Mouse (Mus musculus) frontal cortex, postnatal 14 days (tissue): ENCODE data around the gene Cd248.
"Not testable (repeated sequence)": the region's sequence is repeated elsewhere in the genome, so short reads cannot be mapped to it uniquely, and the experiment has no call there.

Experiments
- DNase-seq, 2 experiments: peaks; one replicate each; pipeline ENCODE4 v3.0.0; 2022; ENCODE audit warnings: low spot score in 2 of 2

The Cd248 gene

DNA sequence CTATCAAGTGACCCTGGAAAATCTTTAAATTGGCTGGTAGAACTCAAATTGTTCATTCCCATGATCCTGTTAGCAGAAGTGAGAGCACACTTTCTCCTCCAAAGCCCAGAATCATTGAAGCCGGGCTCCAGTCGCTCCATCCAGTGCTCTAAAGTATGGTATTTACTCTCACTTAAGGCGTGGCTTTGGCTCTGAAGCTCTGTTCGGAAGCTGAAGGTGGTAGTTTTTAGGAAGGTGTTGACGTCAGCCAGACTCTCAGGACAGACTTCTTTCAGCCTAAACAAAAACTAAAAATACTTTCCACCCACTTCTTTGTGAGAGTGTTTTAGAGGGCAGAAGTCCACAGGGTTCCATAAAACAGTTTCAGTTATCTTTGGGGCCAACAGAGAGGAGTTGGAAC, 5.6 kb downstream of the Cd248 start:
- no peak for DNase-seq

DNA sequence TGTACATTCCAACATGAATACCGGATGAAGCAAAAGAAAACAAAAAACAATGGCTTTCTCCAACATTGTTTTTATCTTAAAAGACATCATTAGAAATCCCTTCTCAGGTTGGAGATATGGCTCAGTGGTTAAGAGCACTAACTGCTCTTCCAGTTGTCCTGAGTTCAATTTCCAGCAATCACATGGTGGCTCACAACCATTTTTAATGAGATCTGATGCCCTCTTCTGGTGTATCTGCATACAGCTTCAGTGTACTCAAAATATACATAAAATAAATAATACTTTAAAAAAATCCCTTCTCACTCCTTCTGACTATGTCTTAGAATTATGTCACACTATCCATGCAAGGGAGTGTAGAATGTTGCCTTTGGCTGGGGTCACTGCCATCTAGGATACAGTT, 11.4 kb downstream of the Cd248 start:
- no peak for DNase-seq

DNA sequence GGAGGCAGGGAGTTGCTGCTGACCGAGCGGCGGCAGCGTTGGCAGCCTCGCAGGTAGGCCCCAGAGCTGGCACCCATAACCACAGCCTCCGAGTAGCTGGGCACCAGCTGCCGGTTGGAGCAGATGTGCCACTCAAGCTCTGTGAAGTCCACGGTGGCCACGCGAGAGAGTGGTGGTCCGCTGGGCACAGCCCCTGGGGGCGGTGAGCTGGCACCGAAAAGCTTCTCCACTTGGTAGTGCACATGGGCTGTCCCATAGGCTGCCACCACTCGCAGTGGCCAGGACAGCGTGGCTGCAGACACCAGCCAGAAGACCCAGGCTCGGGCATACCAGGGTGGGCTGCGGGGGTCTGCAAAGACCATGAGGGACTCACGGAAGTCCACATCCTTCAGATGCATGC, 14.1 kb downstream of the Cd248 start:
- DNase-seq, result no peak

DNA sequence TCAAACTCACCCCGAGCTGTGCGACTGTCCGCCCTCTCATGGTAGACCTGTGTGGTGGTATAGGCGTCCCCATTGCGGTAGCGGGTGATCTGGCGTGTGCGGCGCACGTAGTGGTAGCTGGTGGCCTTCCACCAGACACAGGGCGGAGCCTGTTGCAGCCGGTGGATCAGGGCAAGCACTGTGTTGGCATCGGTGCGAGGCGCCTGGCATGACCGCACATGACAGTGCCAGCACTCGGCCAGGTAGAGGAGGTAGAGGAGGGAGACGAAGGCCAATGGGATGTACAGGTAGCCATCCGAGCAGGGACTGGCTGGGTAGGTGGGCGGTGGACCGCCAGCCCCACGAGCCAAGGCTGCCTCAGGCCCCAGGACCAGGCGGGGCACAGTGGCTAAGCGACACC, 14.7 kb downstream of the Cd248 start:
- DNase-seq, result no peak

DNA sequence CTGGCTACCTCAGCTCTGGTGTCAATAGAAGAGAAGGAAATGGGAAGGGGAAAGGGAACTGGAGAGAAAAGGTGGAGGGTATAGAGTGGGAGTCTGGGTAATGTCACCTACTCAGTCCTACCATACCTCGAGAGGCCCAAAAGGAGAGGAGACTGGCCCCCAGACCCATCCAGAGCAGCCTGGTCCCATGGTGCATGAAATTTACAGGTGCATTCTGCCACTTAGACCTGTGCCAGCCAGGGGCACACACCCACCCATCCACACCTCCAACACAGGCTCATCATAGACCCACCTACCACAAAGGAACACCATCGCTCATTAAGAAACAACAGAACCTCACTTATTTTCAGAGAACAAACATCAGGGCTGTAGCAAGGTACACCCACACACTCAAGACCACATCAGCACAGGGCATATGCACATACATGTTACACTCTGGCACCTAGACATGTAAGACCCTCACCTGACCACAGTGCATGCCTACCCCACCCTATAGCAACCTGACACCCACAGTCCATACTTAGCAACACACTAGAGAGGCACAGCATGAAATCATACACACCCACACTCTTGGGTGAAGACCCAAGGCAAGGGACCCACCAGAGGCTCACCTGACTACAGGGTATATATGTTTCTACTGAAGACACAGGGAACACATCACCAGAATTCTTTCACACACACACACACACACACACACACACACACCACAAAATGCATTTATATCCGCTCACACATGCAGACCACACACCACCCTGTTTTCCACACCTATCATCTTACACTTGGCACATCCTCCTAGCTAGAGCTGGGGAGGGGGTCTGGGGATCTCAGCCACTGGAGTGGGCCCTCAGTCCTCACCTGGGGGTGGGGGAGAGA, 16.3 kb downstream of the Cd248 start:
- DNase-seq, result no peak

DNA sequence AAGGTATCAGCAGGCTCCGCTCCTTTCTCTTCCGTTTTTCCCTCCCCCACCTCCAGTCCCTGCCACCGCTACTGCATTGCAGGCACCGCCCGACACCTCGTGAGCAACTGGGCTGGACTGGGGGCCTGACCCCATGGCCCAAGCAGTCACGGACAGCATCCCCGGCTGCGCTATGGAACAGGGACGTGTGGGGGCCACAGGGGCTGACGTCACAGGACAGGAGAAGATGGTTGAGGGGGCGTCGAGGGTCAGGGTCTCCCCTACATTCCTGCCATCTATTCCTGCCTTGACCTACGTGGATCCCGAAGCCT, 16.9 kb downstream of the Cd248 start:
- no peak for DNase-seq

DNA sequence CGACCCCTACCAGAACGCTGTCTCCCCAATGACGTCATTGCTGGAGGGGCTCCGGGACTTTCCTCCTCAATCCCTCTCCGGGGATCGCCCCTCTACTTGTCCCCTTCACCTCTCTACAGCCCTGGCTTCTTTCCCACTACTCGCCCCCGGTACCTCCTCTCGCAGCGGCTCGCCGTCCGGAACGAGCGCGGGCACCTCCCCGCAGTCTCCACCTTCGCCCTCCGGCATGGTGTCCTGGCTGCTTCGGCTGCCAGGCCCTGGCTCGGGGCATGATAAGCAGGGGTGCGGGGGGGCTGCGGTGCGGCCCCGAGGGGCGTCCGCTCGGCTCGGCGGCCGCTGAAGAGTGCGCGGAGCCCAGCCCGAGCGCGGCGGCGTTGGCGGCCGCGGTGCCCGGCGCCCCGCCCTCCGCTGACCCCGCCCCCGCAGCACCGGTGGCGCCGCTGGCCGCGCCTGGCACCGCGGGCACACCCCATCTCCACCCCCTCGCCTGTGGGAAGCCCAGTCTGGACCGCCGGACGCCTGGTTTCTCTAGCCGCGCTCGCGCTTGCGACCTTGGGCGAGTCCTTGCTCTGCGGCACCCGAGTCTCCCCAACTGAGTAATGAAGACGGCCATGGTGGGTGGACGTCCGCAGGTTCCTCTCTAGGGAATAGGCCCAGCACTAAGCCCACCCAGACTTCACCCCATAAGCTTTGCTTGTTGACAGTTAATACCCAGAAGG, 17.4 kb downstream of the Cd248 start, which contains the start of gene Tmem151a:
Gene Tmem151a, minus strand, starts transcription at position 387 of the 719 bp plus-strand sequence.
- no peak for DNase-seq

DNA sequence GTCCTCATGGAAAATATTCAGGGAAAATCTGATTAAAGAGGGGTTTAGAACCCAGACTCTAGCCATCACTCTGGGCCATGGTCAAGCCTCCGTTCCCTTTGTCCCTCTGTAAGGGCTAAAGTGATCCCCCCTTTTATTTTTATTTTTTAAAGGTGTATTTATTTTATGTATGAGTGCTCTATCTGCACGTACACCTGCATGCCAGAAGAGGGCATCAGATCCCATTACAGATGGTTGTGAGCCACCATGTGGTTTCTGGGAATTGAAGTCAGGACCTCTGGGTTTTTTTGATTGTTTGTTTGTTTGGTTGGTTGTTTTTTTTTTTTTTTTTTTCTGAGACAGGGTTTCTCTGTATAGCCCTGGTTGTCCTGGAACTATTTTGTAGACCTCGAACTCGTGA, 18.7 kb downstream of the Cd248 start:
- DNase-seq, result not testable (repeated sequence)

DNA sequence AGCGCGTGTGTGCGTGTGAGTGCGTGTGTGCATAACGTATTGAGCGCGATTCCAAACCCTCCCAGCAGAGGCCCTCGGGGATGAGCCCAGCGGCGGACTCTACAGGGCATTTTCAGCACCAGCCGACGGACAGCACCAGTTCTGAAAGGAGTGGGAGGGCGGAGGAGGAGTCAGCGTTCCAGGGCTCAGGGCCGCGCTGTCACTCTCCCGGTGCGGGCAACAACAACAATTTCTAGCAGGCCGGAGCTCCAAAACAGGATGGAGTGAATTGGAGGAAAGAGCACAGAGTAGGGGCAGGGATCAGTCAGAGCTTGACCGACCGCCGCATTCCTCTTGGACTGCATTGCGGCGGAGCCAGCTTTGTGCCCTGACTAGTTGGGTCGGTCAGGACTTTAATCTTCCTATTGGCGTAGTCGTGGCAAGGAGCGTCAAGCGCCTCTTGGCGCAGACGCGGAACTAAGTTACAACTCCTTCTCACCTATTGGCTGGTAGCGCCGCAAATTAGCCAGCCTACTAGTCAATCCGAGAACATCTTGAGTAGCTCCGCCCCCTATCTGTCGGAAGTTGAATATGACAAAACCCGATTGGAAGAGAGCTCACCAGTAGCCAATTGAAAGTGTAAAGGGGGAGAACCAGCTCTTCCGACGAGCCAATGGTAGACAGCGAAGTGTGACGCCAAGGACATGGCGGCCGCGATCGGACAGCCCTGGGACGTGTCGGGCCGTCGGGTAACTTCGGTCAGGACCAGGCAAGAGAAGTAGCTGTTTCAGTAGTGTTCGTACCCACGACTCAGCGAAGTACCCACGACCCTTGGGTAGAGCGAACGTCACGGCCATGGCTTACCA, 20.2 kb downstream of the Cd248 start, which contains the start of gene Yif1a:
Gene Yif1a, plus strand, starts transcription at position 655 of the 845 bp plus-strand sequence.
- peak; percentile 92 to 96 for DNase-seq

DNA sequence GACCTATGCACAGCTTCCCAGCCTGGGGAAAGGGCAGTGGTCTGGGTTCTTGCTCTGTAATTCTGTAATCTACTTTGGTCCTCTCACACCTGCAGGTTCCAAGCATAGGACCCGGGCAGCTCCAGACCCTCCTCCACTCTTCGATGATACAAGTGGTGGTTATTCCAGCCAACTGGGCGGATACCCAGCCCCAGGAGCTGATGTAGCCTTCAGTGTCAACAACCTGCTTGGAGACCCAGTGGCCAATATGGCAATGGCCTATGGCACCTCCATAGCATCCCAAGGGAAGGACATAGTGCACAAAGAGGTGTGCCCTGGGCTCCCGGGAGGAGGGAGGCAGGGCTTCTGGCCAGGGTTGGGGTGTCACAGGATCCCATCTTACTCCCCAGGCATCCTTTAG, 21.4 kb downstream of the Cd248 start:
- no peak for DNase-seq

DNA sequence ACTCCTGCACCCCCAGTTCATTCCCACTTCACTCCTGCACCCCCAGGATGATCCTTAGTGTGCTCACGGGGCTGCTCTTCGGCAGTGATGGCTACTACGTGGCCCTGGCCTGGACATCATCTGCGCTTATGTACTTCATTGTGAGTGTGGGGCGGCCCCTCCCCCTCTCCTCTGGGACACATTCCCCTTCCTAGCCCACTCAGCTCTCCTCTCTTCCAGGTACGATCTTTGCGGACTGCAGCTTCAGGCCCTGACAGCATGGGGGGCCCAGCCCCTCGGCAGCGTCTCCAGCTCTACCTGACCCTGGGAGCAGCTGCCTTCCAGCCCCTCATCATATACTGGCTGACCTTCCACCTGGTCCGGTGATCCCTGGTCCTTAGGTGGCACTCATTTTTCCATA, 24.2 kb downstream of the Cd248 start:
- no peak for DNase-seq

DNA sequence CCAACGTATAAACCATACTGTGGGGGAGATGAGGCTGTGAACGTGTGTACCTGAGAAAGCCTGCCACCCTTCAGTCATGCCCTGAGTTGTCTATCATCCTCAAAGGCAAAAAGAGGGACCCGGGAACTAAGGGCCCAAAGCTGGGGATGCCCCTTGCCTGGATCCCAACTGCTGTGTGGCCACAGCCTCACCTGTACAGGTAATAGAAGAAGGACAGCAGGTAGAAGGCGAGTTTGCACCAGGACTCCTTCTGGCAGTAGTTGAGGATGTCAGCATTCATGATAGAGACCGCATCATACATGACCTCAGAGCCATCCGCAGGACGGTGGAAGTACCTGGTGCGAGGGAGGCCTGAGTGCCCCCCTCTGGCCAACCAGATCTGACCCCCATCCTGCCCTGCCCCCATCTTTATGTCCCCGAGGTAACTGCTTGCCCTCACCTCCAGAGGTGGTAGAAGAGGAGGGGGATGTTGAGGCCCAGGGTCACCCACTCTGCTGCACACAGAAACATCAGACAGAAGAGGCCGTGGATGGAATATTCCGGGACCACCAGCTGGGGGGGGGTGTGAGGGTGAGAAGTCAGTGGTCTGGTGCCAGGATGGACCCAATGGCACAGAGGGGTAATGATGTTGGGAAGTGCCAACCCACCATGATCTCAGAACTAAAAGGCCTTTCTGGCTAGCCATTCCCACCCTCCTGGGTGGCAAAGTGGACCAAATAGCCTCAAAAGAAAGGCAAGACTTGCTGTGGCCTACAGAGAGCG, 25.8 kb downstream of the Cd248 start:
- no peak for DNase-seq

DNA sequence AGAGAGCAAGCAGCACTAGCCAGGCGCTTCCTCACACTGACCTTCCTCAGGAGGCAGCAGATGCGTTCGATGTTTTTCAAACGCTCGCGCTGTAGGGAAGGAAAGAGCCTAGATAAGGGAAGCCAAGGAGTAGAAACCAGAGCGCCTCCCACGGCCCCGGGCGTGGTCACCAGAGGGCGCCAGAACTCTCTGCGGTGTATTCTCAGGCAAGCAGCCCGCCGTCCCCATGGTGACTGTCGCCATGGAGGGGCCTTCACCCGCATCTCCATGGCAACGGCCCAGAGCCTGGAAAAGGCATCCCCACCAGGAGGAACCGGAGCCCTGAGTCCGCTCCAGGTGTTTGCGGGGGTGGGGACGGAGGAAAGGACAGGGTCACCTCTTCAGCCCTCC, 26.4 kb downstream of the Cd248 start:
- DNase-seq, result peak; percentile 94 to 98

DNA sequence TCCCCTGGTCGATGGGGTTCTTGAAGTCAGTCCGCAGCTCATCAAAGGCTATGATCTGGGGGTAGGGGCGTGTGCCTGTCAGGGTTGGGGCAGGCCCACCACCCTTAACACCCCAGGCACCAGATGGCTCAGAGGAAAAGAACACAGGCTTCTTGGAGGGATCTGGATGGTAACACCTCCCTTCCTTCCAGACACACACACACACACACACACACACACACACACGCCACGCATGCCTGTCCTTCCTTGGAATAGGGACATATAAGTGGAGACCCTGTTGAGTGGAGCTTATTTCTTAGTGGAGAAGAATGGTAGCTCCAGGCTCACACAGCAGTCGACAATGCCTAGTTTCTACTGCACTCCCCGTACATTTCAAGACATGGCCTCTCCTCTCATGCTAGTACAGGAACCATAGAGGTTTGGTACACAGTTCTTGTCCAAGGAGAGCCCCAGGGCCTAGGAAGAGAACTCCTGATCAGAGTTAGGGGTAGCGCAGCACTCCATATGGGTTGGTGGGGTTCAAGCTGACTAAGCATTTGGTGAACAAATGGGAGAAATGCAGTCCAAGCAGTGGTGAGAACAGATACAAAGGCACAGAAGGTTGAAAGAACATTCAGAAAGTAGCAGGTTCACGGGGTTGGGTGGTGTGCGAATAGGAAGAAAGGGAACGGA, 27.0 kb downstream of the Cd248 start:
- no peak for DNase-seq

DNA sequence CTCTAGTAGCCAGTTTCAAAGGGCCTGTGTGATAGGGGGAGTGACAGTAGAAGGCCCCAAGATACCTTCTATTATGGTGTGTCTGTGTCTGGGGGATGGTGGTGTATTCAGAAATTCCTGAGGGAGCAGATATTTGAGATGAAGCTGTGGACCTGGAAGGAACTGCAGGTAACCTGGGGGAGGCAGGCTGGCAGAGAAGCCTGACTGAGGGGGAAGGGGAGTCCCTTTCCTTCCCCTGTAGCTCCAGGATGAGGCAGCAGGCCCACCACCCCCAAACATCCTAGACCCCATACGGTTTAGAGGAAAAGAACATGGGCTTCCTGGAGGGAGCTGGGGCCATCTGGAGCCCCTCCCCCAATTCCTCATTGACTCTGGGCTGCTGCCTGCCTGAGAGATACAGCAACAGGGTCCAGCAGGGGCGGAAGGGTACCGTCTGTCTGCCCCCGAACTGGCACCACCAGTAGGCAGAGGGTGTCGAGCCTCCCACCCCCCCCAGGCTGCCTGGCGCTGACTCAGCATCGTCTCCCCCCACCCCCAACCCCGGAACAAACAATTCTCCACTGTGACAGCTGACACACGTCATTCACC, 28.1 kb downstream of the Cd248 start:
- peak in 1 of 2 experiments; percentile 29 for DNase-seq

DNA sequence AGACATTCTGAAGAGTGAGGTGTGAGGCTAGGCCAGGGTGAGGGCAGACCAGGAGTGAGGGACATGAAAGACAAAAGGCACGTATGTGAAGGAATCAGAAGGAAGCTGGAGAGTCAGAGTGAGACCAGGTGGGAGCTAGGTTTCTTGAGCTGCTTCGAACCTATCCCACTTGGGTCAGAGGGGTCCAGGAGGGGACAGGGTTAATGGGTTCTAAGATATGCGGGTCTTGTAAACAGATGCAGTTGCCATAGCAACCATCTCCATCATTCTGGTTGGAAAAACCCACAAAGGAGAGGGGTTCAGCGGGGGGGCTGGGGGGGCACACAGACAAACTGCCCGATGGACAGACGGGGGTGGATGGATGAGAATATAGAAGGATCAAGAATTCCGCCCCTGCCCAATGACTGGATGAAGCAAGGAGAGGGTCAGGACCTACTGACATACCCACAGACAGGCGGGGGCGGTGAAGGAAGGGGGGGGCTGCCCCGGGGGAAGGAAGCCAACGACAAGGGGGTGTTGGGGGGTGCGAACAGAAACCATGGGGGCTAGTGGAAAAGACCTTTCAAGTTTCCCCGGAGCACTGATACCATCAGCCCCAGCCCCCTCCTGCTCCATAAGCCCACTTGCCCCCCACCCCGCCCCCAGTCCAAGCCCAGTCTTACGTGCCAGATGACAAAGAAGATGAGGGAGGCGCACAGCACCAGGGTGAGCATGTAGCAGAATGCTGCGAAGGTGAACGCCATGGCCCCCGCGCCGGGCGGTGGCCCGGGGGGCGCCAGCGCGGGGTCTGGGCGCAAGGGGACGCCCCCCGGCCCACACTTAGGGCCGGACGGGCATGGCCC, 29.9 kb downstream of the Cd248 start:
- no peak for DNase-seq

DNA sequence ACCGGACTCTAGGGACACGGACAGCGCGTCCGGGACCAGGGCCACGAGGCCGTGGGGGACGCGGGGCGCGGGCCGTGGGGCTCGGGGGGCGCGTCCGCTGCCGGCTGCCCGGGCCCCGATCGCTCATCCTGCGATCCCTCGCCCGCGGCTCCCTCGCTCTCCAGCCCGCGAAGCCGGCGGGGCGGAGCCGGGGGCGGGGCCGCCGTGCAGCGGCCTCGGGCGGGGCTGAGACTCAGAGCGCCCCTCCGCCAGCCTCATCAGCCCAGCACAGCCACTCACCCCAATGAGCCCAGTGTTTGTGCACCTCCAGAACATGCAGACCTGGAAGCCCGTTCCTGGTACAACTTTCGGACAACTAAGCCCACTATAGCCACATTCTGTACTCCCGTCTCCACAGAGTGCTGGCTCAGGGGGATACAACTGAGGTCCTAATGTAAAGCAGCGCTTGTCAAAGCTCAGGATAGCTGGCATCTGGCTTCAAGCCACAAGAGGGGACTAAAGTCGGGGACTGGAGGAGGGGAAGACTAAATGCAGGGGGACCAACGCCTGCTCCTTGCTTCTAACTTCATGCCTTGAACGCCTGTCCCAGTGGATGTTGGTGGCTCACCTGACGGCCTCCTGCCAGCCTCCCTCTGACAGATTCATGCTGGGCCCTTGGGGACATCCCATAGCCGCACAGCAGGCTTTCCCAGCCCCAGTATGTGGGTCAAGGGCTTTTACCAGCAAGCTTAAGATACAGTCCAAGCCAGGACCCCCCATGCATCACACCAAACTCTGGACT, 30.7 kb downstream of the Cd248 start, which contains the start of gene Cnih2:
Gene Cnih2, minus strand, starts transcription at position 159 of the 781 bp plus-strand sequence.
- DNase-seq, result no peak

DNA sequence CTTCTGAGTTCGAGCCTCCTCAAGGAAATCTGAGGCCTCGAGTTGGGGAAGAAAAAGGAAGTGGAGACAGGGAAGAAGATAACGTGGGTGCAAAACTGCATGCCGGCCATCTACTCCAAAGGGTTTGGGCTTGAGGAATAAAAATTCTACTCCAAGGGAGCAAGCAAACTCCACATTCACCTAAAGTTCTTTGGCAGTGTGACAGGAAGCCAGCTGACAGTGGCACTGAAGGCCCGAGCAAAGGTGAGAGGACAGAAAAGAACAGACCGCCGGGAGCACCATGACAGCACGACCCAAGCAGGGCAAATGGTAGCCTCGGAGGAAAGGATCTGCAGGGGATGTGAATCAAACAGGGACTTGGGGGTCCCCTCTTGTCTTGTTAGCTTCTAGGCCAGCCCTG, 38.2 kb downstream of the Cd248 start:
- DNase-seq, result no peak

DNA sequence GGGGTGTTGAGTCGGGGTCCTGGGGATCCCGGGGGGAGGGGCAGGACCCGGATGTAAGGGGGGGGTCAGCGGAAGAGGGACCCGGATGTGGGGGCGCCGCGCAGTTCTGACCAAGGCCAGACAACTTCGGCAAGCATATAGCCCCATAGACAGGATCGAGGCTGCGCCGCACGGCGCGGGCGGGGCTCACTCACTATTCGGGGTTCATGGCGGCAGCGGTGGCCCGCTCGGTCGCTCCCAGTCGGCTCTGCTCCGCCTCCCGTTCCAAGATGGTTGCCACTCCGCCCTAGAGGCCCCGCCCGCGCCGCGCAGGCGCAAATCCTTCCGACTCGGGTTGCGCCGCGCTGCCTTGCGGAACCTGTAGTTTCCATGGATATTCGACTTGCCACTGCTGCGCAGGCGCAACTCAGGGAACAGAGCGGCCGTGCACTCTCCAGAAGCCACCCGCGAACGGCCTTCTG, 38.9 kb downstream of the Cd248 start, which contains the start of gene Rab1b:
Gene Rab1b, minus strand, starts transcription at position 342 of the 461 bp plus-strand sequence.
- DNase-seq, result peak; percentile 98
